Mouse (Mus musculus): ENCODE results near the gene Rnf224.
"Not testable (repeated sequence)": the region's sequence is repeated elsewhere in the genome, so short reads cannot be mapped to it uniquely, and the experiment has no call there.

Gene Rnf224

DNA sequence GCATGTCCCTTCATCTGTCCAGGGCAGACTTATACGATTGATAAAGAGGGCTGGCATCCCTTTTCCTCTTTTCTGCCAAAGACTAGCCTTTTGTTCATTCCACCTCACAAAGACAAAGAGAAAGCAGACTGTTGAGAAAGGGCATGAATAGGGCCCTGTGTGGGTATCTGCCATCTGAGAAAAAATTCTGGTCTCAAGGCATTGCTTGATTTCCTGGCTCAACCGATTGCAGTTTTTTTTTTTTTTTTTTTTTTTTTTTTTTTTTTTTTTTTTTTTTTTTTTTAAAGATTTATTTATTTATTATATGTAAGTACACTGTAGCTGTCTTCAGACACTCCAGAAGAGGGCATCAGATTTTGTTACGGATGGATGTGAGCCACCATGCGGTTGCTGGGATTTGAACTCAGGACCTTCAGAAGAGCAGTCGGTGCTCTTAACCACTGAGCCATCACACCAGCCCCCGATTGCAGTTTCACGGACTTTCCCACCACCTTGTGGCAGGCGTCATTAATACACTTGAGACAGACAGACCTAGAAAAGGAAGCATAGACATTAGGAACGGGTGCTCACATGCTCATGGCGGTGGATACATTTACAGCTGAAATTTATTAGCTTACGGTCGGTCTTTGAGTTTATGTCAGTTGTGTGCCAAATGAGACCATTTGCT is 20.0 kb upstream of the Rnf224 start:
- not testable (repeated sequence) for DNase-seq (ENCODE audit: low read depth, low spot score)

GRCm38 (mm10) chr2:25255284-25255779 is 18.7 kb upstream of the Rnf224 start, which contains the start of gene Tmem203:
Gene Tmem203, plus strand, starts transcription at chr2:25255439.
- DNase-seq (ENCODE audit: low read depth, low spot score) = peak; percentile 87

GRCm38 (mm10) chr2:25252331-25252730 is 15.7 kb upstream of the Rnf224 start:
- DNase-seq (ENCODE audit: low read depth, low spot score) = no peak

GRCm38 (mm10) chr2:25246183-25247072 is 9.8 kb upstream of the Rnf224 start, which contains the start of gene AL732309.1:
Gene AL732309.1, minus strand, starts transcription at chr2:25246863.
- no peak for DNase-seq (ENCODE audit: low read depth, low spot score)

DNA sequence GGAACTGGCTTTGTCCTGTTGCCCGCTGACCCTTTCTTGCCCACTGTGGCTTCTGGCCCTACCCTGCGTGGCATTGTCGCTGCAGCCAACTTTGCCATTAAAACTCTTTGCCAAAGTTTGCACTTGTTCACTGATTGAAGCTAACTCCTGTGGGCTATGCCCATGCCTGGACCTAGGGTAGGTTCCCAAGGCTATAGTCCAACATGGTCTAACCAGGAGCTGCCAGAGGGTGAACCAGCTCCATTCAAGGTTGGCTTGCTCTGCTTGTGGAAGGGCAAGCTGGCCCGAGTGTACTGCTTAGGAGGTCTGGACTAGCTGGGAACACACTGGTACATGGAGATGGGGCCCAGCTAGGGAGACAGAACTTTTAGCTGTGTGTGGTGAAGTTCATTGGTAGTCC is 7.6 kb upstream of the Rnf224 start:
- no peak for DNase-seq (ENCODE audit: low read depth, low spot score)

DNA sequence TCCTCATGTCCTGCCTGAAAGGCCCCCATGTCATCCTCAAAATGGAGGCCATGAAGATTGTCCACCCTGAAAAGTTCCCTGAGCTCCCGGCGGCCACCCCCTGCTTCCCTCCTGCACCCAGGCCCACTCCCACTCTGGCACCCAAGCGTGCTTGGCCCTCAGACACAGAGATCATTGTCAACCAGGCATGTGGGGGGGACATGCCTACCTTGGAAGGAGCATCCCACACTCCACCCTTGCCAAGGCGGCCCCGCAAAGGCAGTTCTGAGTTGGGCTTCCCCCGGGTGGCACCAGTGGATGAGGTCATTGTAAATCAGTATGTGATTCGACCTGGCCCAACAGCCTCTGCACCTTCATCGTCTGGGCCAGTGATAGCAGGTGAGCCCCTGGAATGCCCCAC is 6.8 kb upstream of the Rnf224 start:
- no peak for DNase-seq (ENCODE audit: low read depth, low spot score)

DNA sequence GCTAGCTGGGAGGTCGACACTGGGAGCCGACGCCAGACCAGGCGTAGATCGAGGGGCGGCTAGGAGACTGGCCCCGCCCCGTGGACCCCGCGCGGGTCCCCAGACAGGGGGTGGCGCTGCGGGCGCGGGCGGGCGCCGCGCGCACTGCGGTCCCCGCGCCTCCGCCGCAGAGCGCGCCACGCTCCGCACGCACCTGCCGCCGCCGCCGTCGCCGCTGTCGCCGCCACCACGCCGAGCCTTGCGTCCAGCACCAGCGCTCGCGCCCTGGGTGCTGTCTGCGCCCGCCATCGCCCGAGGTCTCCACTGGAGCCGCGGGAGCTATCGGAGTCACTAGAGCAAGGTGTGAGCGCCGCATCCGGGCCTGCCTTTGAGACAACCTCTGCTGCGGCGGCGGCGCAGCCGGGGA is 5.5 kb upstream of the Rnf224 start, which contains the start of the genes Rnf208 and Cysrt1:
TSS of gene Rnf208 (plus strand) at position 155 of the 406 bp plus-strand sequence.
TSS of gene Cysrt1 (minus strand) at position 352 of the 406 bp plus-strand sequence.
- DNase-seq (ENCODE audit: low read depth, low spot score) = no peak

DNA sequence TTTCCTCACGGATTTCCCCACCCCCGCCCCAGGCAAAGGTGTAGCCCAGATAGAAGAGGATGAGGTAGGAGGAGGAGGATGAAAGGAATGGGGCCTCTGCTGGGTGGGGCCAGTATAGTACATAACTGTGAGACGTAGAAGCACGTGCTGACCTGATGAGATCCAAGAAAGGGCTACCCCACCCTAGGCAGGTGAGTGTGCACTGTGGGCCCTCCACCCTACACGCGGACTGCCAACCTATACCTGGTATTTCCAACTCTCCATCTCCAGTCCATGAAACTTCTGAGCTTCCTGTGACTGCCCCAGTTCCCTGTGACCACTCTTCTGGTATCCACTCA is 4.8 kb upstream of the Rnf224 start:
- DNase-seq (ENCODE audit: low read depth, low spot score) = no peak

DNA sequence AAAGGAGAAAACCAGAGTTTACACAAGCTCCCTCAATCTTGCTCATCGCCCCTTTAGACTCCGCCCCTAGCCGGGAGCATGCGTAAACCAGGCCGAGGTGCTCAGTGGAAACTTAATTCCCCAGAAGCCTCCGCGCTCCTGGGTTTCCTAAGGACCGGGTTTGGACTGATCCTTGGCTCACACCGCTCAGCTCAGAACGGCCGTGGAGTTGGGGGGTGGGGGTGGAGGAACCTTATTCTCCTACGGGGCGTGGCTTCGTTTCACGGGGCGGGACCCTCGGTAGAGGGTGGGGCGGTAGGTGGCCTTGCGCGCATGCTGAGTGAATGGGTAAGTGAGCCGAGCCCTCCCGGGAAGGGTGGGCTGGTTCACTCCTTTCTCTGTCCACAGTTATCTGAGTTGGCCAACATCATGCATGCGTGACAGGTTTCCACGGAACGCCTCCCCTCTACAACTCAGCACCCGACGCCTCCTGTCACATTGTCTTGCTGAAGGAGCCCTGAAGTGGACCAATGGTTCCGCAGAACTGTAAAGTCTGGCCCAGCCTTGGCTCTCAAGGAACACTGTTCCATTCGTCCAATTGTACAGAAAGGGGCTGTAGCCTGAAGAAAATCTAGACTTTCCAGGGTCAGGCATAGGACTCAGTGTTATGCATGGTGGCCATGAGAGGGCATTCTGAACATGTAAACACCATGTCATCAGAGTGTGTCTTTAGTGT is 4.3 kb upstream of the Rnf224 start:
- DNase-seq (ENCODE audit: low read depth, low spot score) = peak; percentile 58

DNA sequence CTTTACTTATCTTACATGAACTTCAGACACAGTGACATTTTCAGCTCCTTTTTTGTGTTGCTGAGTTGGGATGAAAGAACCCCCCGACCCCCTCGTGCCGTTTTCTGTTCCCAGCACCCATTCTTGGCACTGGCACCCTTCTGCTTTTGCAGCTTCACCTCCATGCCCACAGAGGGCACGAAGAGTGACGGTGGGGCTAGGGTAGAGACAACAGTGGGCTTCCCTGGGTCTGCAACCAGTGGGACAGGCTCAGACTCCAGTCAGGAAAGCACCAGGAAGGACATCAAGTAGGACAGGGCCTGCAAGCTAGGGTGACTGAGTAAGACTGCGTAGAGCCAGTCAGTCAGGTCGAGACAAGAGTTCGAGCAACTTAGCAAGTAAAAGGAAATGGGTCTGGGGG is 3.7 kb upstream of the Rnf224 start:
- DNase-seq (ENCODE audit: low read depth, low spot score) = no peak

GRCm38 (mm10) chr2:25239766-25240165 is 3.2 kb upstream of the Rnf224 start:
- no peak for DNase-seq (ENCODE audit: low read depth, low spot score)

DNA sequence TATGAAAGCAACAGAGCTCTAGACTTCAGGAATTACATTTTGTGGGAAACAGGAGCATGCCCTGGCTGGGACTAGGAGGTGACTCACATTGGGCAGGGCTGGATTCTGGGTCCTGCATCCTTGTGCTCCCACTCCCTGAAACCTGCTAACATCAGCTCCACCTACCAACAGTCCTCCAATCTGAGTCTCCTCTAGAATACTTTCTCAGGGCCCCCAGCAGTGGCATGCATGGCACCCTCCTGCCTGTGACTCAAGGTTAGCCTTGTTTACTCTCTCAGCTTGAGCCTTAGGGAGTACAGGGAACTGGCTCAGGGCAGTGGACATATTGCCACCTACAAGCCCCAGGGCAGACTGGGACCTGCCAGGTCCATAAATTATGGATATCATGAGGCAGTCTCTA is 1.5 kb upstream of the Rnf224 start:
- no peak for DNase-seq (ENCODE audit: low read depth, low spot score)

DNA sequence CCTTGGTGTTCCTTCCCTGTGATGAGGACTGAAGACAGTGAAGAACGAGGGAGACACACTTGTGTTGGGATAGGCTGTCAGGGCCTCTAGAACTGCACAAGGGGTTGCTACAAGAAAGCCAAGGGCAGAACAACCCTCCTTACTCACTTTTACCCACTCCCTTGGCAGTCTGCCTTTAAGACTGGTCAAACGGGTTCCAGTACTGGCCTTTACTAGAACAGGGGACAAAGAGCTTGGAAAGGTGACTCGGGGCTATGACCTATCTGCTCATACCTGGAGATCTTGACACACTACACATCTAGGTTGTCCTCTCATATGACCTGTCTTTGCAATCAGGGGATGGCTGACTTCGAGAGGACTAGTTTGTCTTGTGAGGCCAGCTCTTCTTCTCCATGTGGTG is 935 bp upstream of the Rnf224 start:
- no peak for DNase-seq (ENCODE audit: low read depth, low spot score)

- DNase-seq (ENCODE audit: low read depth, low spot score) = no peak
Measured at GRCm38 (mm10) chr2:25234551-25235220, 1.9 kb downstream of the Rnf224 start.

DNA sequence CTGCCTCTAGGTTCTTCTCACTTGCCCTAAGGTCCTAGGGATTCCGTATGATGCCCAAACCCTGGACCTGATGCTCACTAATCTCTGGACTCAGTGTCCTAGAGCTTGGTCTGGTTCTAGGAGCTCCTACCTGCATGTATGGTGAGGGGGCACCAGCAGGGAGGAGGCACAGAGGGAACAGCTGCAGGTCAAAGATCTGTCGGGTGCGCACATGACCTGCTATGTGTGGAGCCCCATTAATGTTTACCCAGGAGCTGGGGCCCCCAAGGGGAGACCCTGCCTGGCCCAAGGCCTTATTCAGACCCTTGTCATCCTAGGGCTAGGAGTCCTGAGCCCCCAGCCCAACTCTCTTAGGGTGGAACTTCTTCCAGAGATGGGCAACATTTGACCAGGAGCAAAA is 2.5 kb downstream of the Rnf224 start, which contains the start of gene Slc34a3:
TSS of gene Slc34a3 (minus strand) at position 315 of the 400 bp plus-strand sequence.
- no peak for DNase-seq (ENCODE audit: low read depth, low spot score)

- no peak for DNase-seq (ENCODE audit: low read depth, low spot score)
Measured at GRCm38 (mm10) chr2:25233421-25233820, 3.2 kb downstream of the Rnf224 start.

GRCm38 (mm10) chr2:25231038-25231437 is 5.5 kb downstream of the Rnf224 start:
- DNase-seq (ENCODE audit: low read depth, low spot score) = no peak

- no peak for DNase-seq (ENCODE audit: low read depth, low spot score)
Measured at GRCm38 (mm10) chr2:25230581-25230980, 6.0 kb downstream of the Rnf224 start.

DNA sequence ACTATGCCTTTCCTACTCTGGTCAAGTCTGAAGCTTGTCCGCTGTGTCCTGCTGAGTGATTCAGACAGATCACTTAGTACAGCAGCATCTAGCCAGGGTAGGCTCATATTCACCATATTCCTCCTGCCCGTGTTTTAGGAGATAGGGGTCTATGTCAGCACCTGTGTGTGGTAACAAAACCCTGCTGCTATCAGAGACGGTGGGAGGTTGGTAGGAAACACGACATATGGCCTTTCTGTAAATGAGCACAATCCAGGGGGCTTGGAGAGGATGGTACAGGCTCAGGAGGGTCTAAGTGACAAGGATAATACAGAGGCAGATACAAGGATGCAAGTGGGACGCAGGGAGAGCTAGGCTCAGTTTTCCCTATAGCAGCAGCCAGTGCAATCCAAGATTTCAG is 7.0 kb downstream of the Rnf224 start:
- no peak for DNase-seq (ENCODE audit: low read depth, low spot score)

GRCm38 (mm10) chr2:25228995-25229530 is 7.5 kb downstream of the Rnf224 start:
- no peak for DNase-seq (ENCODE audit: low read depth, low spot score)

- peak; percentile 61 for DNase-seq (ENCODE audit: low read depth, low spot score)
Measured at GRCm38 (mm10) chr2:25228431-25228889, 8.1 kb downstream of the Rnf224 start.
